16 mouse cellular contexts compared by ENCODE assay signal in the genomic region with DNA sequence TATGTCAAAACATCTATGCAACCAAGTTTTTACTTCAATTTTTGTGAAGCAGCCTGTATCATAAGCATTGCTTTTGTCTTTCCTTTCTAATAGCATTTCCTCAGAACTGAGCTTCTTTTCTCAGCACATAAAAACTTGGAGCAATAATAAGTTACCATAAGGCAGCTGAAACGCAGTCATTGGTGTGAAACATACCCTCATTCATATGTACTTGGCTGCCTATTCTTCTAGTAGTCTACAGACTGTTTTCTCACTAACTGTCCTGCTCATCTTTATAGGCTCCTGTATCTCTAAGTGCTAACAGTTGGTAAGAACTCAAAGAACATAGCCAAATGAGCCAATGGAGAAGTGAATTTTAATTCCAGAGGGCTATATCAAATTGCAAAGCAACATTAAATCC.
"Had no signal": no experiment of that assay in that cellular context is flagged by ENCODE, and none has a peak within 500 bp of the region (broad histone marks: within the 10 kb centered on the region; RNA-seq: fewer than 3 reads in every experiment).

No protein-coding gene starts in this region.

- H3K9ac ChIP-seq: kidney, embryonic 15.5 days; limb, embryonic 15.5 days; liver, embryonic 12.5 days; lung, embryonic 14.5 days; midbrain, embryonic 15.5 days; neural tube, embryonic 12.5 days had no signal

- DNase-seq: kidney, adult 2 months; kidney, postnatal 14 days; lung, embryonic 14.5 days; lung, postnatal 10 days; thymus, adult 18-20 months; thymus, postnatal 14 days had no signal

- H3K4me1 ChIP-seq: kidney, embryonic 15.5 days; limb, embryonic 15.5 days; liver, embryonic 12.5 days; megakaryocyte, embryonic 14.5 days; midbrain, embryonic 15.5 days; neural tube, embryonic 12.5 days had no signal

- H3K4me2 ChIP-seq: kidney, embryonic 15.5 days; limb, embryonic 15.5 days; liver, embryonic 12.5 days; lung, embryonic 14.5 days; midbrain, embryonic 11.5 days; midbrain, embryonic 15.5 days; neural tube, embryonic 12.5 days had no signal

- H3K4me3 ChIP-seq: kidney, embryonic 15.5 days; left cerebral cortex, adult 2 months; limb, embryonic 15.5 days; liver, embryonic 12.5 days; megakaryocyte, embryonic 14.5 days; midbrain, embryonic 15.5 days; neural tube, embryonic 12.5 days had no signal

- H3K27me3 ChIP-seq: kidney, embryonic 15.5 days; limb, embryonic 15.5 days; liver, embryonic 12.5 days; megakaryocyte, embryonic 14.5 days; midbrain, embryonic 15.5 days; neural tube, embryonic 12.5 days had no signal

- H3K36me3 ChIP-seq: kidney, embryonic 15.5 days; limb, embryonic 15.5 days; liver, embryonic 12.5 days; midbrain, embryonic 15.5 days; neural tube, embryonic 12.5 days had no signal

- ATAC-seq: liver, embryonic 12.5 days; midbrain, embryonic 15.5 days had no signal

- H3K9me3 ChIP-seq: kidney, embryonic 15.5 days; limb, embryonic 15.5 days; liver, embryonic 12.5 days; megakaryocyte, embryonic 14.5 days; midbrain, embryonic 15.5 days; neural tube, embryonic 12.5 days had no signal

- H3K27ac ChIP-seq: kidney, embryonic 15.5 days; left cerebral cortex, adult 2 months; limb, embryonic 15.5 days; liver, embryonic 12.5 days; macrophage; midbrain, embryonic 15.5 days; neural tube, embryonic 12.5 days; stomach, postnatal 0 days had no signal
